Mouse (Mus musculus) cerebellum, postnatal 10 days (tissue): ENCODE measurements at regions not wholly inside any gene's neighbourhood (a gene's known extent, or its start where the extent isn't known, plus 50 kb on each side); places are given as distances from the start of the nearest gene placed in this dataset.
"Not testable (repeated sequence)": the region's sequence is repeated elsewhere in the genome, so short reads cannot be mapped to it uniquely, and the experiment has no call there.

Source experiments
- DNase-seq, 2 experiments: peaks; one replicate each; pipeline ENCODE4 v3.0.0; 2021; ENCODE audit warnings: mixed read lengths in 2 of 2

DNA sequence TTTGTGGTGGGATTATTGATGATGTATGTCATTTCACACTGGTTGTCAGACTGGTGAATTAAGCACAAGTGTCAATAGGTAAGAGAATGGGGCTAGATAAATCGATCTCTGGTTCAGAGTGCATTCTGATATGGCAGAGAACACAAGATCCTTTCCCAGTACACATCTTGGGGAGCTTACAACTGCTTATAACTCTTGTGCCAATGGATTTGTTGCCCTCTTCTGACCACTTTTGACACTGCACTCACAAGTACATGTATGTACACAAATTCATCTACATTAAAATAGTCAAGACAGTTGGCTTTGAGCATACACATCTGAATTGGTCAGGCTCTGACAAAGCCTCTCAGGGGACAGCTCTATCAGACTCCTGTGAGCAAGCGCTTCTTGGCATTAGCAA is 738.1 kb downstream of the Trib2 start:
- peak; percentile 62 to 66 for DNase-seq

DNA sequence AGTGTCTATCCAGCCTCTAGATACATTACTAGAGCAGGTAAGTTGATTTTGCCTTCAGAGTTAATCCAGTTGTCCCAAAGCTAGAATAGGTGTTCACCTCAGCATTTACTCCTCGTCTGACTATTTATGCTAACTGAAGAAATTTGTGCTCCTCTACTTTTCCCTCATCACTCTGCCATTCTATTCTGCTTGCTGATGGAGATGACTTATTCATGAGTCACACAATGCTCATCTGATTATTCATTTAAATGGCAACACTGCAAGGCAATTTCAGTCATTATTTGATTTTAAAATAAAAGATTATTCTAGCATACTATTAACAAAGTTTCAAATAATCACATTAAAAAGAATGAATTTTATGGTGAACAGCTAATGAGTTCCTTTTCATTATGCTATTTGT is 752.4 kb downstream of the Trib2 start:
- DNase-seq = no peak

DNA sequence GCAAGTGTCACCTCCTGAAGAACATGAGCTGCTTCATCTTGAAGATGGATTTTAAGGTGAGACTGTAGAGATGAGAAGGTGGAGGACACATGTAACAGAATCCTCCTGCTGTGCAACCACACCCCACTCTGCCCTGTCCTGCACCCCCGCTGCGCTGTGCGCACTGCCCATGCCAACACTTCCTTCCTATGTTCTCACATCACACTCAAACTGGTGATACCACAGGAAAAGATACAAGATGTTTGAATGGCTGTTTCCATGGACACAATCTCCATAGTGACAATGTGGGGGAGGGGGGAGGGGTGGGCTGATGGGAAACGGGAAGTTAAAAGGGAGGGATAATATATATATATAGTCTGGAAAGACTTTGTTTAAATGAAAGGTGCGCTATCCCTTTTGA is 765.3 kb downstream of the Trib2 start:
- DNase-seq = no peak

DNA sequence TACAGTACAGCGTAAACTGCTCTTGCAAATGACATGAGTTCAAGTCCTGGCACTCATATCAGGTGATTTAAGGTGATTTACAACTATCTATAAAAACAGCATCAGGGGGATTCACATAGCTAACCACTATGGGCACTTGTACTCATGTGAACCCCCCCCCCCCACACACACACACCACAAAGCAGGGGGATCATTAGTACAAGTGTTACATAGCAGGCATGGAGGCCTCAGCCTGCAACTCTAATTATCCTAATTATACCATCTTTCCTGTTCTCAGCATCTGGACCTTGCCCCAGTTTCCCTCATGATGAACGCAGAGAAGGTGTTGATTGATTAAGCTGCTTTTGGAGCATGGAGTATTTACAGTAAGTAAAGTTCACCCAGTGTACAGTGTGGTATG is 773.5 kb downstream of the Trib2 start:
- no peak for DNase-seq

DNA sequence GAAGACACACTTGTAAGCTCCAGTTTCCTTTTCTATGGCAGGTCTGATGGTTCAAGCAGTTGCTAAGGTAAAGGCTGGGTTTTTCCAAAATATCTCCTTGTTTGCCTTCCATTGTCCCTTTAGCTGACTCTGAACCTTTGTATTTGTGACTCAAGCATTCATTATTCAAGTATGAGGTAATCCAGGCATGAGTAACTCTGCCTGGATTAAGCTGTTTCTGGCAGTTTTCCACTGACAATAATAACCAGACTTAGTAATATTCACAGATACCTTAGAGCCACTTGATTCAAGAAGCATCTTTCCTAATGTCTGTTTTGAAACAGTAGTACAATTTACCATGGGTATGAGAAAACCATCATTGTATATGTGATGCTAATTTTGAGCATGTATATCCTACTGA is 805.6 kb downstream of the Trib2 start:
- DNase-seq = no peak

DNA sequence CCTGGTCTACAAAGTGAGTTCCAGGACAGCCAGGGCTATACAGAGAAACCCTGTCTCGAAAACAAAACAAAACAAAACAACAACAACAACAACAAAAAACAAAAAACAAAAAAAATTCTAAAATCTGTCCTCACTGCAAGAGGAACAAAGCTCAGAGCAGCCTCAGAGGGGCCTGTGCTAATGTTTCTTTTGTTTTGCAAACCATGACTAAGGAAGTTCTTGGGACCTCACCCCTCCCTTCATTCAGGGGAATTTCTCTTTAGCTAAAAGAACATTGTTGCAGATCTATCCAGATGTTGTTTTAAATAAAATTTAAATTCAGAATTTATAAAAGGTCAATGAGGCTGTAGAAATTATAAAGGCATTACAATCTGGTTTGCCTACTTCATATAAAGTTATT is 814.3 kb downstream of the Trib2 start:
- not testable (repeated sequence) for DNase-seq
